Mouse (Mus musculus): ENCODE measurements around the gene Olig3. TPM values are rescaled to one million over a fixed set of nuclear protein-coding genes. Genes with fewer than 3 reads are reported as not detected.

The Olig3 gene
- polyA plus RNA-seq, 1 experiment from 2014 or later = not detected

- Histone ChIP-seq H3K27me3 (ENCODE audit: control insufficient read depth, insufficient read depth, low read depth, low read length) (peaks cover 79% of the 10 kb centered on the region), H3K4me1 (ENCODE audit: control insufficient read depth, low read depth, low read length) (no peaks in the 10 kb centered on the region), H3K4me2 (ENCODE audit: low read depth, low read length) (no peak overlapping the region), H3K36me3 (ENCODE audit: control insufficient read depth, insufficient read depth) (no peaks in the 10 kb centered on the region), H3K9ac (ENCODE audit: low read depth, low read length) (no peak overlapping the region), H3K4me3 (ENCODE audit: low read depth, low read length) (no peak overlapping the region), H3K9me3 (replicated peaks; ENCODE audit: control insufficient read depth, low read length) (no peaks in the 10 kb centered on the region), H3K27ac (ENCODE audit: low read length) (no peak overlapping the region)
- 14% methylated on average over 3 of the region's 3 CpGs for WGBS (ENCODE audit: insufficient replicate concordance)
- no peak for ATAC-seq (ENCODE audit: low read depth)
Observed at GRCm38 (mm10) chr10:19360446-19361300, 4.3 kb downstream of the Olig3 start.

GRCm38 (mm10) chr10:19361539-19362293, 5.4 kb downstream of the Olig3 start:
- H3K4me1 ChIP-seq (ENCODE audit: control insufficient read depth, low read depth, low read length) = no peaks in the 10 kb centered on the region
- peaks cover 69% of the 10 kb centered on the region for H3K27me3 ChIP-seq (ENCODE audit: control insufficient read depth, insufficient read depth, low read depth, low read length)
- 4% methylated on average over 23 of the region's 23 CpGs for WGBS (ENCODE audit: insufficient replicate concordance)
- H3K36me3 ChIP-seq (ENCODE audit: control insufficient read depth, insufficient read depth) = no peaks in the 10 kb centered on the region
- ATAC-seq (ENCODE audit: low read depth) = no peak
- H3K4me2 ChIP-seq (ENCODE audit: low read depth, low read length) = no peak overlapping the region
- no peak overlapping the region for H3K9ac ChIP-seq (ENCODE audit: low read depth, low read length)
- H3K9me3 ChIP-seq (replicated peaks; ENCODE audit: control insufficient read depth, low read length) = no peaks in the 10 kb centered on the region
- no peak overlapping the region for H3K4me3 ChIP-seq (ENCODE audit: low read depth, low read length)
- H3K27ac ChIP-seq (ENCODE audit: low read length) = no peak overlapping the region

GRCm38 (mm10) chr10:19362294-19362590, 5.9 kb downstream of the Olig3 start:
- Histone ChIP-seq H3K4me3 (ENCODE audit: low read depth, low read length) (no peak overlapping the region), H3K36me3 (ENCODE audit: control insufficient read depth, insufficient read depth) (no peaks in the 10 kb centered on the region), H3K4me1 (ENCODE audit: control insufficient read depth, low read depth, low read length) (no peaks in the 10 kb centered on the region), H3K9me3 (replicated peaks; ENCODE audit: control insufficient read depth, low read length) (no peaks in the 10 kb centered on the region), H3K27ac (ENCODE audit: low read length) (no peak overlapping the region), H3K9ac (ENCODE audit: low read depth, low read length) (no peak overlapping the region), H3K27me3 (ENCODE audit: control insufficient read depth, insufficient read depth, low read depth, low read length) (peaks cover 63% of the 10 kb centered on the region), H3K4me2 (ENCODE audit: low read depth, low read length) (no peak overlapping the region)
- no peak for ATAC-seq (ENCODE audit: low read depth)
- WGBS (ENCODE audit: insufficient replicate concordance) = 2% methylated on average over 8 of the region's 8 CpGs

GRCm38 (mm10) chr10:19362861-19363260, 6.5 kb downstream of the Olig3 start:
- Histone ChIP-seq H3K4me1 (ENCODE audit: control insufficient read depth, low read depth, low read length) (no peaks in the 10 kb centered on the region), H3K9me3 (replicated peaks; ENCODE audit: control insufficient read depth, low read length) (no peaks in the 10 kb centered on the region), H3K27ac (ENCODE audit: low read length) (no peak overlapping the region), H3K27me3 (ENCODE audit: control insufficient read depth, insufficient read depth, low read depth, low read length) (peaks cover 57% of the 10 kb centered on the region), H3K4me3 (ENCODE audit: low read depth, low read length) (no peak overlapping the region), H3K9ac (ENCODE audit: low read depth, low read length) (no peak overlapping the region), H3K4me2 (ENCODE audit: low read depth, low read length) (no peak overlapping the region), H3K36me3 (ENCODE audit: control insufficient read depth, insufficient read depth) (no peaks in the 10 kb centered on the region)
- WGBS (ENCODE audit: insufficient replicate concordance) = 3% methylated on average over 17 of the region's 17 CpGs
- no peak for ATAC-seq (ENCODE audit: low read depth)

GRCm38 (mm10) chr10:19363365-19363764, 7.0 kb downstream of the Olig3 start:
- H3K4me2 ChIP-seq (ENCODE audit: low read depth, low read length) = no peak overlapping the region
- no peak for ATAC-seq (ENCODE audit: low read depth)
- no peaks in the 10 kb centered on the region for H3K9me3 ChIP-seq (replicated peaks; ENCODE audit: control insufficient read depth, low read length)
- WGBS (ENCODE audit: insufficient replicate concordance) = 12% methylated on average over 5 of the region's 5 CpGs
- no peak overlapping the region for H3K4me3 ChIP-seq (ENCODE audit: low read depth, low read length)
- peaks cover 52% of the 10 kb centered on the region for H3K27me3 ChIP-seq (ENCODE audit: control insufficient read depth, insufficient read depth, low read depth, low read length)
- no peaks in the 10 kb centered on the region for H3K4me1 ChIP-seq (ENCODE audit: control insufficient read depth, low read depth, low read length)
- no peak overlapping the region for H3K27ac ChIP-seq (ENCODE audit: low read length)
- H3K36me3 ChIP-seq (ENCODE audit: control insufficient read depth, insufficient read depth) = no peaks in the 10 kb centered on the region
- no peak overlapping the region for H3K9ac ChIP-seq (ENCODE audit: low read depth, low read length)

- Histone ChIP-seq H3K27me3 (ENCODE audit: control insufficient read depth, insufficient read depth, low read depth, low read length) (peaks cover 7% of the 10 kb centered on the region), H3K4me1 (ENCODE audit: control insufficient read depth, low read depth, low read length) (no peaks in the 10 kb centered on the region), H3K9ac (ENCODE audit: low read depth, low read length) (no peak overlapping the region), H3K4me2 (ENCODE audit: low read depth, low read length) (no peak overlapping the region), H3K9me3 (replicated peaks; ENCODE audit: control insufficient read depth, low read length) (no peaks in the 10 kb centered on the region), H3K36me3 (ENCODE audit: control insufficient read depth, insufficient read depth) (no peaks in the 10 kb centered on the region), H3K4me3 (ENCODE audit: low read depth, low read length) (no peak overlapping the region), H3K27ac (ENCODE audit: low read length) (no peak overlapping the region)
- 67% methylated on average over 9 of the region's 9 CpGs for WGBS (ENCODE audit: insufficient replicate concordance)
- no peak for ATAC-seq (ENCODE audit: low read depth)
Observed at GRCm38 (mm10) chr10:19369143-19369542, 12.8 kb downstream of the Olig3 start.

GRCm38 (mm10) chr10:19370146-19370545, 13.8 kb downstream of the Olig3 start:
- H3K9ac ChIP-seq (ENCODE audit: low read depth, low read length) = no peak overlapping the region
- H3K4me1 ChIP-seq (ENCODE audit: control insufficient read depth, low read depth, low read length) = no peaks in the 10 kb centered on the region
- no peak for ATAC-seq (ENCODE audit: low read depth)
- H3K4me3 ChIP-seq (ENCODE audit: low read depth, low read length) = no peak overlapping the region
- H3K27me3 ChIP-seq (ENCODE audit: control insufficient read depth, insufficient read depth, low read depth, low read length) = peaks cover under 1% of the 10 kb centered on the region; the same call in 1 of the 2 replicates
- H3K36me3 ChIP-seq (ENCODE audit: control insufficient read depth, insufficient read depth) = no peaks in the 10 kb centered on the region
- H3K9me3 ChIP-seq (replicated peaks; ENCODE audit: control insufficient read depth, low read length) = no peaks in the 10 kb centered on the region
- H3K4me2 ChIP-seq (ENCODE audit: low read depth, low read length) = no peak overlapping the region
- WGBS (ENCODE audit: insufficient replicate concordance) = 45% methylated on average over 3 of the region's 3 CpGs
- H3K27ac ChIP-seq (ENCODE audit: low read length) = no peak overlapping the region

GRCm38 (mm10) chr10:19372263-19372662, 15.9 kb downstream of the Olig3 start:
- Histone ChIP-seq H3K4me2 (ENCODE audit: low read depth, low read length) (no peak overlapping the region), H3K27ac (ENCODE audit: low read length) (no peak overlapping the region), H3K27me3 (ENCODE audit: control insufficient read depth, insufficient read depth, low read depth, low read length) (no peaks in the 10 kb centered on the region), H3K36me3 (ENCODE audit: control insufficient read depth, insufficient read depth) (no peaks in the 10 kb centered on the region), H3K9ac (ENCODE audit: low read depth, low read length) (no peak overlapping the region), H3K9me3 (replicated peaks; ENCODE audit: control insufficient read depth, low read length) (no peaks in the 10 kb centered on the region), H3K4me1 (ENCODE audit: control insufficient read depth, low read depth, low read length) (no peaks in the 10 kb centered on the region), H3K4me3 (ENCODE audit: low read depth, low read length) (no peak overlapping the region)
- 65% methylated on average over 5 of the region's 5 CpGs for WGBS (ENCODE audit: insufficient replicate concordance)
- ATAC-seq (ENCODE audit: low read depth) = no peak

GRCm38 (mm10) chr10:19373797-19374196, 17.5 kb downstream of the Olig3 start:
- H3K4me1 ChIP-seq (ENCODE audit: control insufficient read depth, low read depth, low read length) = no peaks in the 10 kb centered on the region
- H3K4me3 ChIP-seq (ENCODE audit: low read depth, low read length) = no peak overlapping the region
- H3K27me3 ChIP-seq (ENCODE audit: control insufficient read depth, insufficient read depth, low read depth, low read length) = no peaks in the 10 kb centered on the region
- no peak for ATAC-seq (ENCODE audit: low read depth)
- no peak overlapping the region for H3K27ac ChIP-seq (ENCODE audit: low read length)
- WGBS (ENCODE audit: insufficient replicate concordance) = 49% methylated on average over 7 of the region's 7 CpGs
- no peak overlapping the region for H3K4me2 ChIP-seq (ENCODE audit: low read depth, low read length)
- H3K9ac ChIP-seq (ENCODE audit: low read depth, low read length) = no peak overlapping the region
- no peaks in the 10 kb centered on the region for H3K36me3 ChIP-seq (ENCODE audit: control insufficient read depth, insufficient read depth)
- H3K9me3 ChIP-seq (replicated peaks; ENCODE audit: control insufficient read depth, low read length) = no peaks in the 10 kb centered on the region

All from liver, embryonic 16.5 days (tissue).